Mouse (Mus musculus): ENCODE measurements around the gene Dtx4. TPM values are rescaled to one million over a fixed set of nuclear protein-coding genes. Genes with fewer than 3 reads are reported as not detected.

The Dtx4 gene
- polyA plus RNA-seq, 1 experiment from 2014 or later = 19.3 TPM

DNA sequence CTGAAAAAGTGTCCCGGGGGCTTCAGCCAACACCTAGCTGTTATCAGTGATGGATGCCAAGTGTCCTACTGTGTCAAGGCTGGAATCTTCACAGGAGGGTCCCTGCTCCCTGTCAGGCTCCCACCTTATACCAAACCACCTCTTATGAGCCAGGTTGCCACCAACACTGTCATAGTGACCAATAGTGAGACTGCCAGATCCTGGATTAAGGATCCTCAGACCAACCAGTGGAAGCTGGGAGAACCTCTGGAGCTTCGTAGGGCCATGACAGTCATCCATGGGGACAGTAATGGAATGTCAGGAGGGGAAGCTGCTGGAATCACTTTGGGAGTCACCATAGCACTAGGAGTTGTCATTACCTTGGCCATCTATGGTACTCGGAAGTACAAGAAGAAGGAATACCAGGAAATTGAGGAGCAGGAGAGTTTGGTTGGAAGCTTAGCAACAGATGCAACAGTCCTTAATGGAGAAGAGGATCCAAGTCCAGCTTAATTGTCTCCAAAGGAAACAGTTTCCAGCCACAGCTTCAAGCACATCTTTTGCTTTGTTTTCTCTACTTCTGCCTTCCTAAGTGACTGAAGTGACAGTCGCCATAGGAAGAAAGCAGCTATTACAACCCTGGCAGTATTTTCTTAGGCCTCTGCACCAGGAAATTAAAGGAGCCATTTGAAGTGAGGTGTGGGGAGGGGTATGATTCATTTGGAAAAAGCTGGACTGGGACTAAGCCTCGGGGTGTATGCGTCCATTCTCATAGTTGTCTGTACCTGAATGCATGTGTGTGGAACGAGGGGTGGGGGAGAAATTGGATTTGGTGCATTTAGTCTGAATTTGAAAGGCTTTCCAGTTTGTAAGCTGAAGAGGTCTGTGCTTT is 38.2 kb downstream of the Dtx4 start:
- Histone ChIP-seq H3K27me3 (no peaks in the 10 kb centered on the region), H3K4me2 (replicated peaks) (no peak overlapping the region), H3K36me3 (no peaks in the 10 kb centered on the region), H3K9me3 (no peaks in the 10 kb centered on the region), H3K27ac (replicated peaks) (no peak overlapping the region), H3K4me3 (no peak overlapping the region), H3K9ac (replicated peaks) (no peak overlapping the region), H3K4me1 (no peaks in the 10 kb centered on the region)
- ATAC-seq (replicated peaks) = no peak
- 54% methylated on average over 7 of the region's 7 CpGs for WGBS

DNA sequence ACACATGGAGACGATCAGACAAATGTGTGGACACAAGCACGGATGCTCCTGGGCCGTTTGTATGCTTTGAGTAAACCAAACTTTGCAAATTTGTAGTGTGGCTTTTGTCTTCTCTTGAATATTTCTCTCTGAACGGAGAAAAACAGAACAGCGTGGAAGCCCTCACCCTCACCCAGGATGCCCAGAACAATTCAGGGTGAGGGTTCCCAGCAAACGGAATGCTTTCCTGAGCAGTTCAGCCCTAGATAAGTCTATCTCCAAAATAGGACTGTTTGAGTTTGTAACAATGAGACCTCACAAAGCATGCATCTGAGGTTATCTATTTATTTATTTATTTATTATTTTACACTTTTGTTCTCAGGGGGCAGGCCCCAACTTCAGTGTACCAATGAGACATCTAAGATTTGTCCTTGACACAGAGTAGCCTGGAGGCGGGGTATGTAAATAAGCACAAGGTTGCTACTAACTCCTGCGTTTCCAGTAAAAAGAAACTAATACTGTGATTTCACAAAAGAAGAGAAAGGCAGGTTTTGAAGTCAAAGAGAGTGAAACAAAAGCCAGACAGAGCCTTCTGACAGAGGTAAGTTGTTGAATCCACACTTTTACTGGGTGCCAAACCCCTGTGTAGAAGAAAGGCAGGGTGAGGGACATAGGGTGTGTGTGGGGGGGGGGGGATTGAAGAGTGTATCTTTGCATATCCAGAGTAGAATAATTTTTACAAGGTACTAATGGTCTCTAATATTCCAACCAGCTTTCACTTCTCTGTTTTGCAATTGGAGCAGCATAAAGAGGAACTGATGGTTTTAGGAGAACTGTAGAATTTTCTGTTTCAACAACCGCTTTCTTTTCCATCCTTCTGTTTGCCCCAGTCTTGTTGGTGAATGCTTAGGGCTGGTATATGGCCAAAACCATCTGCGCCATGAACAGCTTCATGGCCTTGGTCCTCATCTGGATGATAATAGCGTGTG is 40.7 kb downstream of the Dtx4 start, which contains the start of gene Mpeg1:
Mpeg1 (plus strand) TSS at position 498 of the 968 bp plus-strand sequence.
- H3K27me3 ChIP-seq = no peaks in the 10 kb centered on the region
- no peak within 1 kb of the TSS for H3K9ac ChIP-seq (replicated peaks)
- H3K9me3 ChIP-seq = no peaks in the 10 kb centered on the region
- no peaks in the 10 kb centered on the region for H3K4me1 ChIP-seq
- 78% methylated on average over 11 of the region's 11 CpGs for WGBS
- H3K36me3 ChIP-seq = no peaks in the 10 kb centered on the region
- no peak within 1 kb of the TSS for H3K27ac ChIP-seq (replicated peaks)
- H3K4me2 ChIP-seq (replicated peaks) = no peak within 1 kb of the TSS
- no peak within 1 kb of the TSS for H3K4me3 ChIP-seq
- no peak for ATAC-seq (replicated peaks)

DNA sequence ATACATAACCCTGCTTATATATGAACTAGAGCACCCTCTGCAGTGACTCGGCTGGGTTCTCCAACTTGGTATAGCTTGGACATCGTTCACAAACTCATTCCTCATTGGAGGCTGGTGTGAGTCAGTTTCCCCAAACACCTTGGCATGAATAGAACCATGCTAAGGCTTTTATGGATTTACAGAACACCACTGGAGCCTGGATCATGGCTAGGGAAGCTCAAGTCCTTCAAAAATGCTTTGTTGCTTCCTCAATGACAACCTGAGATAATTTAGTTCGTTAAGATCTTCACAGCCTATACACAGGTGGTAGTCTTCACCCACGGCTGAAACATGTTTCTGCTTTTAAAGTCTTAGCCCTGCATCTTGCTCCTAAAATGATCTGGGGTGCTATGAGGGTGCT is 41.7 kb downstream of the Dtx4 start:
- H3K36me3 ChIP-seq = no peaks in the 10 kb centered on the region
- no peak overlapping the region for H3K4me3 ChIP-seq
- H3K4me2 ChIP-seq (replicated peaks) = no peak overlapping the region
- 79% methylated on average over 4 of the region's 4 CpGs for WGBS
- ATAC-seq (replicated peaks) = no peak
- H3K9me3 ChIP-seq = no peaks in the 10 kb centered on the region
- H3K27me3 ChIP-seq = no peaks in the 10 kb centered on the region
- no peak overlapping the region for H3K9ac ChIP-seq (replicated peaks)
- no peaks in the 10 kb centered on the region for H3K4me1 ChIP-seq
- no peak overlapping the region for H3K27ac ChIP-seq (replicated peaks)

DNA sequence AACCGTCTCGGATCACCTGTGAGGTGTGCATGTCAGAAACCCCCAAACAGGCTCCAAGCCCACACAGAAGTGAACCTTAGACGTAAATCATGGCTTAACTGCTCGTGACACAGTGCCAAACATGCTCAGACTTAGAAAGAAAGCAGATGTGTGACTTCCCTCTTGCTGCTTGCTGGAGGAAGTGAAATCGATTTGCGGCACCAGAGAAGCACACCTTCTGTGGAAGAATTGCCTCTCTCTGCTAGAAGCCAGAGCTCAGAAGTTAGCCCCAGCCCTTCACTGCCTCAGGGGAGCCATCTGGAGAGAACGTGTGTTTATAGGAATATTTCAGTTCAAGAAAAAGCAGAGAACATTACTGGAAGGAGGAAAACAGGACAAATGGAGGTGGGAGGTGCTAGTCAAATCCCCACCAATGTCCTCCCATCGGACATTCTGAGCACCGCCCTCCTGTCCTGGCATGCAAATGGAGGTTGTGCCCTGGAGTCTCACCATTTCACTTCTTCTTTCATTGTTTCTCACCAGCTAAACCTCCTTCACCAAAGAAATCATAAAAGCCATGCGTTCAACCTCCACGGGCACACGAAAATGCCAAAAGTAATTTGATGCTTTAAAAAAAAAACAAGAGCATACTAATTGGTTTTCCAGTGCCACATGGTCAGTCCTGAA is 43.7 kb downstream of the Dtx4 start:
- Histone ChIP-seq H3K27me3 (no peaks in the 10 kb centered on the region), H3K4me1 (no peaks in the 10 kb centered on the region), H3K4me3 (no peak overlapping the region), H3K4me2 (replicated peaks) (no peak overlapping the region), H3K27ac (replicated peaks) (no peak overlapping the region), H3K36me3 (no peaks in the 10 kb centered on the region), H3K9me3 (no peaks in the 10 kb centered on the region), H3K9ac (replicated peaks) (no peak overlapping the region)
- WGBS = 83% methylated on average over 12 of the region's 12 CpGs
- no peak for ATAC-seq (replicated peaks)

DNA sequence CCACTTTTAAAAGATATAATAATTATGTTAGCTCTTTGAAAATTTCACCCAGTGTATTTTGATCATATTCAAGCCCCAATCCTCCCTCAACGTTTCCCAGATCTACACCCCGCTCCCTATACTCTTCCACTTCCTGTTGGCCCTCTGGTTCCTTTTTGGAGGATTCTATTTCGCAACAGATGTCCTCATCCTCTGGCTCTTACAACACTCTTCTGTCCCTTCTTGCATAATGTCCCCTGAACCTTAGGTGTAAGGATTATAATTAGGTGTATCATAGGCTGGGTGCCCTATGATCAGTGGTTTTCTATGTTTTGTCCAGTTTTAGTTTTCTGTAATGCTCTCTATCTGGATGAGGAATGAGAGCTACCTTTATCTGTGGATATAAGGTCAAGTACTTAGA is 56.2 kb downstream of the Dtx4 start:
- no peak overlapping the region for H3K4me2 ChIP-seq (replicated peaks)
- WGBS = 91% methylated on average over 3 of the region's 3 CpGs
- H3K27ac ChIP-seq (replicated peaks) = no peak overlapping the region
- no peaks in the 10 kb centered on the region for H3K4me1 ChIP-seq
- no peaks in the 10 kb centered on the region for H3K27me3 ChIP-seq
- H3K9me3 ChIP-seq = no peaks in the 10 kb centered on the region
- no peaks in the 10 kb centered on the region for H3K36me3 ChIP-seq
- no peak overlapping the region for H3K4me3 ChIP-seq
- H3K9ac ChIP-seq (replicated peaks) = no peak overlapping the region
- no peak for ATAC-seq (replicated peaks)

DNA sequence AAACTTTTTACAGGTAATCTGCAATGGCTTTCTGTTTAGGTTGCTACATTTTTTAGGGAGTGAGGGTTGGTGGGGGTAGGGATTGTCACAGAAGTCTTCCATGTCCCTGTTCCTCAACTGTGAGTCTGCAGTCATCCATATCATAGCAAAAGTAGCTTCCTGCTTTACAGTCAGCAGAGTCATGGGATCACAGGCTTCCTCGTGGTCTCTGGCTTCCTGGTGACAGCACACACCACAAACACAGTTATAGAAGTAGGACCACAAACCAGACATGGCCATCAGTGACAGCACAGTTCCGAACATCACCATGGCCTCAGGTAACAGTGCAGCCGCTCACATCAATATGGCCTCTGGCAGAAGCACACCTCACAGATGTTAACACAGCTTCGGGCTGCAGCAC is 58.7 kb downstream of the Dtx4 start:
- no peak overlapping the region for H3K4me3 ChIP-seq
- no peaks in the 10 kb centered on the region for H3K4me1 ChIP-seq
- H3K27me3 ChIP-seq = no peaks in the 10 kb centered on the region
- no peak overlapping the region for H3K9ac ChIP-seq (replicated peaks)
- H3K27ac ChIP-seq (replicated peaks) = no peak overlapping the region
- H3K4me2 ChIP-seq (replicated peaks) = no peak overlapping the region
- no peak for ATAC-seq (replicated peaks)
- no peaks in the 10 kb centered on the region for H3K36me3 ChIP-seq
- no peaks in the 10 kb centered on the region for H3K9me3 ChIP-seq
- 85% methylated on average over 4 of the region's 4 CpGs for WGBS

DNA sequence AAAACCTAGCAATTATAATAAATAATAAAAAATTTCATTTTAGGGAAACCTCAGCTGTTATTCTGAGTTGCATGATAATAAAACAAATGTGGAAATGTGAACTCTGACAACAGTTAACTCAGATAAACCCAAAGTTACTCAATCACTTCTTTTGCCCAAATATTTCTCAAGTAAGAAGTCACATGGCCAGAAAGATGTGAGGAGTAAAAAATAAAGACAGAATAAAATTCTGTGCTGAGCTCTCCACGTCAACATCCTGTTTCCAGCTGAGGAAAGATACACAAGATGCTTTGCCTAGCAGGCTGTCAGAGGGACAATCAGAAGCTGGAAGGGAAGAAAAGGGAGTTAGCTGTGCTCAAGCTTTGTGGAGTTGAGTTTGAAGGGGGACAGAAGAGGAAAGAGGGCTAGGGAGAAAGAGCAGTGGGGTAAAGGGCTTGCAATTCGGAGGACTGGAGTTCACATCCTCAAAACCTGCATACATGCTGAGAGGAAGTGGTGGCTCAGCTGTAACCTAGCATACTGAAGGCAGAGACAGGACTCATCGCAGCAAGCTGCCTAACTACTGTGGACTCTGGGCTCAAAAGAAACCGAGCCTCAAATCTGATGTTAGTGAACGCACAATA is 61.0 kb downstream of the Dtx4 start:
- H3K4me2 ChIP-seq (replicated peaks) = no peak overlapping the region
- no peak overlapping the region for H3K27ac ChIP-seq (replicated peaks)
- no peak for ATAC-seq (replicated peaks)
- H3K9ac ChIP-seq (replicated peaks) = no peak overlapping the region
- no peaks in the 10 kb centered on the region for H3K27me3 ChIP-seq
- no peaks in the 10 kb centered on the region for H3K36me3 ChIP-seq
- no peaks in the 10 kb centered on the region for H3K4me1 ChIP-seq
- H3K4me3 ChIP-seq = no peak overlapping the region
- WGBS = 74% methylated on average over 5 of the region's 5 CpGs
- H3K9me3 ChIP-seq = no peaks in the 10 kb centered on the region

DNA sequence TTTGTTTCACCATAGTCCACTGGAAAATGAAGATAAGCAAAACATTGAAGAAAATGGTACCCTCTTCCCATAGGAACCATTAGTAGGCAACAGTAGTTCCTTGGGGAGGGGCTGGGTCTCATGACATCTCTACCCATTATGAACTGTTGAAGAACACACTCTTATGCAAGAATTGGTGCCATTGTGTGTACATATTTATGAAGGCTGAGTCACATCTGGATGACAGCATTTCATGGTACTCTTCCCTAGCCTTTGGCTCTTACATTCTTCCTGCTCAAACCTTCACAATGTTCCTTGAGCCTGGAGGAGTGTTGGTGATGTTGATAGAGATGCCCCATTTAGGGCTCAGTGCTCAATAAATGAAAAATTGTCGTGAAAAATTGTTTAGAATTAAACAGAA is 61.7 kb downstream of the Dtx4 start:
- H3K36me3 ChIP-seq = no peaks in the 10 kb centered on the region
- H3K27ac ChIP-seq (replicated peaks) = no peak overlapping the region
- H3K27me3 ChIP-seq = no peaks in the 10 kb centered on the region
- no peaks in the 10 kb centered on the region for H3K4me1 ChIP-seq
- no peaks in the 10 kb centered on the region for H3K9me3 ChIP-seq
- ATAC-seq (replicated peaks) = no peak
- H3K9ac ChIP-seq (replicated peaks) = no peak overlapping the region
- H3K4me3 ChIP-seq = no peak overlapping the region
- WGBS = 46% methylated on average over 1 of the region's 1 CpGs
- no peak overlapping the region for H3K4me2 ChIP-seq (replicated peaks)

DNA sequence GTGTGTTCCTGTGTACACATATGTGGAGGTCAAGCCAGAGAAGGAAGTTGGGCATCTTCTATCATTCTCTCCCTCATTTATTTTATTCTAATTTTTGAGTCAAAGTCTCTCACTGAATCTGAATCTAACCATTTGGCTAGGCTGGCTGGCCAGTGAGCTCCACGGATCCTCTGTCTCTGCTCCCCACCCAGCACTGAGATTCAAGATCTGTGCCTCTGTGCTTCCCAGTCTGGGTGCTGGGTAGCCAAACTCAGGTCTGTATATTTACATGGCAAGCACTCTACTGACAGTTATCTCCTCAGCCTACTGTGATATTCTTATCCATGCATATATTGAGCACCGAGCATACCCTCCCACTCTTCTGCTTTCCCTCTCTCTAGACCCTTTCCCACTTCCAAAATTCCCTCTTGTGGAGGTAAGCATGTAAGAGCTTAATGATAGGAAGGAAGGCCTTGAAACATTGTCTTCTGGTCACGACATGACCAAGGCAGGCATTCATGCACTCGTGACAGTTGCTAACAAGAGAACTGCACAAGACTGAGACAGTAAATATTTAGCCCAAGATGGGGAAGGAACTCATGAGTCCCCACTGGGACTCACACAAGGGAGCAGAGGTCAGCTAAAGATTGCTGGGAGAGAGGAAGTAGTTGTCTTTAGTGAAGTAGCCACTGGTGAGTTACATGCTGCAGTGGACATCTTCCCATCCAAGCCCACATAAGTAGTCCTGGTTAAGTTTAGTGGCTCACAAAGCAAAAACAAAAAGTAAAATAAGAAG is 65.3 kb downstream of the Dtx4 start:
- Histone ChIP-seq H3K27ac (replicated peaks) (no peak overlapping the region), H3K9ac (replicated peaks) (no peak overlapping the region), H3K4me2 (replicated peaks) (no peak overlapping the region), H3K4me3 (no peak overlapping the region), H3K27me3 (no peaks in the 10 kb centered on the region), H3K9me3 (no peaks in the 10 kb centered on the region), H3K36me3 (no peaks in the 10 kb centered on the region), H3K4me1 (no peaks in the 10 kb centered on the region)
- 87% methylated on average over 4 of the region's 4 CpGs for WGBS
- ATAC-seq (replicated peaks) = no peak

DNA sequence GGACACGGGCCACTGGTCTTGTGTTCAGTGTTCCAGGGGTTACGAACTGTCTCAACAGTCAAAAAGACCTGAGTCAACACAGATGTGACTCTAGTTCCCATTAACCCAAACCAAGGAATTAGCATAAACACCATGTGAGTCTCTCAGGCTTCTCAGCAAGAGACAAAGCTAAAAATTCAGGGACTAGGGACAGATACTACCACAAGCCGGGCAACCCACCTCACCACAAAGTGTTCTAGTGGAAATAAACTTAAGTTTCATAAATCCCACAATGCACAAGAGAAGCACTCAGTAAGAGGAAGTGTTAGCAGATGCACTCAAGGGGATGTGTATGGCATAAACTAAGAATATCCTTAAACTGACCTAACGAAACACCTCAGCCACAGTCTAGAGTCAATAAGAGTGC is 66.2 kb downstream of the Dtx4 start:
- Histone ChIP-seq H3K4me3 (no peak overlapping the region), H3K9ac (replicated peaks) (no peak overlapping the region), H3K4me1 (no peaks in the 10 kb centered on the region), H3K27ac (replicated peaks) (no peak overlapping the region), H3K36me3 (no peaks in the 10 kb centered on the region), H3K4me2 (replicated peaks) (no peak overlapping the region), H3K9me3 (no peaks in the 10 kb centered on the region), H3K27me3 (no peaks in the 10 kb centered on the region)
- WGBS = 86% methylated on average over 4 of the region's 4 CpGs
- ATAC-seq (replicated peaks) = no peak

DNA sequence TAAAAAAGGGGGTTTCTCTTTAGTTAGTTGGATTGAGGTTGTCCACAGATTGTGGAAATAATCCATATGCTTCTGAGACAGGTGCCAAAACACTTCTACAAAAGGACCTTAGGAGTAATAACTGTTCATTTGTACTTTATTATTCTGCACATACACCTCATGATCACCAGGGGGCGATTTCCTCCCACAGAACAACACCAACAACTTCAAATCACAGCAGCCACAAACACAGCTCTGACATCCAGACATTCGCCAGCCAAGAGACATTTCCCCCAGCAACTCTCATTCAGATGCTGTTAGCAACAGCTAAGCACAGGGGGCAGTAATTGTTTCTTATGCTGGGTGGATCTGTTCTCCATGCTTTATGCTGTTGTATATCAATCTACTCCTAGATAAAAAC is 68.2 kb downstream of the Dtx4 start:
- no peak overlapping the region for H3K27ac ChIP-seq (replicated peaks)
- no peaks in the 10 kb centered on the region for H3K9me3 ChIP-seq
- H3K36me3 ChIP-seq = no peaks in the 10 kb centered on the region
- H3K4me1 ChIP-seq = no peaks in the 10 kb centered on the region
- 1% methylated on average over 2 of the region's 2 CpGs for WGBS
- peak; percentile 69; the same call in 1 of the 2 replicates for ATAC-seq (replicated peaks)
- H3K9ac ChIP-seq (replicated peaks) = no peak overlapping the region
- H3K27me3 ChIP-seq = no peaks in the 10 kb centered on the region
- no peak overlapping the region for H3K4me3 ChIP-seq
- no peak overlapping the region for H3K4me2 ChIP-seq (replicated peaks)
